26 mouse cellular contexts compared by ENCODE assay signal in genomic region chr13:99164360-99164759, GRCm38 (mm10). TPM values are rescaled to one million over a fixed set of nuclear protein-coding genes. Genes with fewer than 3 reads are reported as not detected.
A peak's percentile ranks its signal among the peaks of the same experiment; 100 is the strongest.
DNase-seq lines count a peak whose midpoint lies in the region; ATAC-seq and TF ChIP-seq lines count a peak whose summit lies in the region.
"Had no signal": no experiment of that assay in that cellular context is flagged by ENCODE, and none has a peak within 500 bp of the region (broad histone marks: within the 10 kb centered on the region; RNA-seq: fewer than 3 reads in every experiment).

No protein-coding gene starts in this region.

- no peak for TF ChIP-seq EP300 in lung, postnatal 0 days (IDR thresholded peaks at IDR 0.05)

- H3K4me2 ChIP-seq in hindbrain, postnatal 0 days (ENCODE audit: low read depth, low read length) = no peak overlapping the region
- no peak overlapping the region for H3K4me2 ChIP-seq in hindbrain, embryonic 11.5 days (replicated peaks; ENCODE audit: low read depth, low read length)
- H3K4me2 ChIP-seq in lung, postnatal 0 days (replicated peaks; ENCODE audit: low read depth, low read length) = no peak overlapping the region
- no peak overlapping the region for H3K4me2 ChIP-seq in embryonic facial prominence, embryonic 15.5 days (replicated peaks)
- H3K4me2 ChIP-seq in stomach, embryonic 16.5 days (ENCODE audit: low read depth, low read length) = no peak overlapping the region
- H3K4me2 ChIP-seq: heart, embryonic 12.5 days; hindbrain, embryonic 14.5 days; midbrain, embryonic 13.5 days had no signal

- DNase-seq in hindbrain, postnatal 0 days (ENCODE audit: low spot score) = no peak
- no peak for DNase-seq in hindbrain, embryonic 11.5 days (ENCODE audit: low spot score)
- no peak for DNase-seq in lung, postnatal 0 days (ENCODE audit: low spot score)
- no peak for DNase-seq in lung, postnatal 10 days
- no peak for DNase-seq in gastrocnemius, adult 8-10 months (ENCODE audit: low spot score in 2 of 2)
- DNase-seq: adrenal gland, adult 8-10 months; cerebellum, adult 18-20 months; cerebellum, postnatal 14 days; forebrain, postnatal 0 days; left cerebral cortex, postnatal 4 days; lung, postnatal 14 days; thymus, adult 18-20 months; thymus, postnatal 4 days had no signal

- ATAC-seq in hindbrain, postnatal 0 days = no peak
- ATAC-seq in hindbrain, embryonic 11.5 days (ENCODE audit: low FRiP score) = no peak
- no peak for ATAC-seq in lung, postnatal 0 days
- no peak for ATAC-seq in embryonic facial prominence, embryonic 15.5 days (ENCODE audit: insufficient number of reproducible peaks, low FRiP score, low TSS enrichment, low read depth)
- ATAC-seq in stomach, embryonic 16.5 days (ENCODE audit: insufficient read depth, low FRiP score) = no peak
- ATAC-seq: activated CD4-positive, CD25-positive, alpha-beta regulatory T cell, adult 4 months; forebrain, postnatal 0 days; intestine, embryonic 16.5 days; midbrain, embryonic 13.5 days had no signal

- H3K9ac ChIP-seq in hindbrain, postnatal 0 days (replicated peaks; ENCODE audit: low read length) = no peak overlapping the region
- H3K9ac ChIP-seq in hindbrain, embryonic 11.5 days (ENCODE audit: low read depth, low read length) = no peak overlapping the region
- H3K9ac ChIP-seq in lung, postnatal 0 days (replicated peaks; ENCODE audit: low read depth) = no peak overlapping the region
- H3K9ac ChIP-seq in embryonic facial prominence, embryonic 15.5 days = no peak overlapping the region
- no peak overlapping the region for H3K9ac ChIP-seq in stomach, embryonic 16.5 days (ENCODE audit: low read length)
- H3K9ac ChIP-seq: forebrain, postnatal 0 days; heart, embryonic 12.5 days; hindbrain, embryonic 14.5 days; midbrain, embryonic 13.5 days had no signal

- no peaks in the 10 kb centered on the region for H3K9me3 ChIP-seq in hindbrain, postnatal 0 days (ENCODE audit: low read length)
- no peaks in the 10 kb centered on the region for H3K9me3 ChIP-seq in hindbrain, embryonic 11.5 days (ENCODE audit: control insufficient read depth, low read length)
- H3K9me3 ChIP-seq in lung, postnatal 0 days (ENCODE audit: low read length) = no peaks in the 10 kb centered on the region
- H3K9me3 ChIP-seq in embryonic facial prominence, embryonic 15.5 days (replicated peaks) = no peaks in the 10 kb centered on the region
- no peaks in the 10 kb centered on the region for H3K9me3 ChIP-seq in stomach, embryonic 16.5 days (replicated peaks; ENCODE audit: control insufficient read depth, low read length)
- H3K9me3 ChIP-seq: forebrain, embryonic 10.5 days; heart, embryonic 12.5 days; midbrain, embryonic 13.5 days had no signal

- no peaks in the 10 kb centered on the region for H3K36me3 ChIP-seq in hindbrain, postnatal 0 days (ENCODE audit: insufficient read depth, low read length)
- H3K36me3 ChIP-seq in hindbrain, embryonic 11.5 days (ENCODE audit: control insufficient read depth, insufficient read depth, low read length) = no peaks in the 10 kb centered on the region
- no peaks in the 10 kb centered on the region for H3K36me3 ChIP-seq in lung, postnatal 0 days (ENCODE audit: insufficient read depth, low read length)
- H3K36me3 ChIP-seq in embryonic facial prominence, embryonic 15.5 days = no peaks in the 10 kb centered on the region
- H3K36me3 ChIP-seq in stomach, embryonic 16.5 days (ENCODE audit: control insufficient read depth, insufficient read depth, low read length) = no peaks in the 10 kb centered on the region
- H3K36me3 ChIP-seq: forebrain, embryonic 10.5 days; heart, embryonic 12.5 days; midbrain, embryonic 13.5 days had no signal

- H3K4me1 ChIP-seq in hindbrain, postnatal 0 days (ENCODE audit: insufficient read depth, low read length) = no peaks in the 10 kb centered on the region
- H3K4me1 ChIP-seq in hindbrain, embryonic 11.5 days (replicated peaks; ENCODE audit: control insufficient read depth, insufficient read depth, low read length) = no peaks in the 10 kb centered on the region
- no peaks in the 10 kb centered on the region for H3K4me1 ChIP-seq in lung, postnatal 0 days (ENCODE audit: insufficient read depth, low read depth, low read length)
- H3K4me1 ChIP-seq in embryonic facial prominence, embryonic 15.5 days = peaks cover 13% of the 10 kb centered on the region; the same call in 1 of the 2 replicates
- peaks cover 13% of the 10 kb centered on the region for H3K4me1 ChIP-seq in stomach, embryonic 16.5 days (ENCODE audit: control insufficient read depth, insufficient read depth, low read length)

- no peak for TF ChIP-seq CTCF in hindbrain, postnatal 0 days (IDR thresholded peaks at IDR 0.05; ENCODE audit: low read depth)
- TF ChIP-seq CTCF in lung, postnatal 0 days (IDR thresholded peaks at IDR 0.05) = no peak

- H3K4me3 ChIP-seq in hindbrain, postnatal 0 days (ENCODE audit: low read length) = no peak overlapping the region
- H3K4me3 ChIP-seq in hindbrain, embryonic 11.5 days (ENCODE audit: low read depth, low read length) = no peak overlapping the region
- no peak overlapping the region for H3K4me3 ChIP-seq in lung, postnatal 0 days (ENCODE audit: low read depth, low read length)
- H3K4me3 ChIP-seq in embryonic facial prominence, embryonic 15.5 days (replicated peaks) = no peak overlapping the region
- H3K4me3 ChIP-seq in stomach, embryonic 16.5 days (replicated peaks; ENCODE audit: low read length) = no peak overlapping the region
- H3K4me3 ChIP-seq: forebrain, embryonic 10.5 days; heart, embryonic 12.5 days; left cerebral cortex, adult 2 months; megakaryocyte, embryonic 14.5 days; midbrain, embryonic 13.5 days had no signal

- H3K27ac ChIP-seq in hindbrain, postnatal 0 days = 0 out of 2 replicates have a peak overlapping the region, but pooled peaks have one; percentile 27
- H3K27ac ChIP-seq in hindbrain, embryonic 11.5 days (ENCODE audit: low read depth, low read length) = no peak overlapping the region
- 0 out of 2 replicates have a peak overlapping the region, but pooled peaks have one; percentile 32 for H3K27ac ChIP-seq in lung, postnatal 0 days (ENCODE audit: low read length)
- H3K27ac ChIP-seq in embryonic facial prominence, embryonic 15.5 days (replicated peaks) = peak overlapping the region; percentile 40
- peak overlapping the region; percentile 53; the same call in 1 of the 2 replicates for H3K27ac ChIP-seq in stomach, embryonic 16.5 days (ENCODE audit: low read length)
- H3K27ac ChIP-seq: hindbrain, embryonic 14.5 days; left cerebral cortex, adult 2 months had no signal

- no peaks in the 10 kb centered on the region for H3K27me3 ChIP-seq in hindbrain, postnatal 0 days (ENCODE audit: insufficient read depth, low read length)
- no peaks in the 10 kb centered on the region for H3K27me3 ChIP-seq in hindbrain, embryonic 11.5 days (ENCODE audit: control insufficient read depth, insufficient read depth, low read length)
- H3K27me3 ChIP-seq in lung, postnatal 0 days (replicated peaks; ENCODE audit: insufficient read depth, low read length) = no peaks in the 10 kb centered on the region
- no peaks in the 10 kb centered on the region for H3K27me3 ChIP-seq in embryonic facial prominence, embryonic 15.5 days
- no peaks in the 10 kb centered on the region for H3K27me3 ChIP-seq in stomach, embryonic 16.5 days (ENCODE audit: control insufficient read depth, insufficient read depth, low read length)
- H3K27me3 ChIP-seq: heart, embryonic 12.5 days; midbrain, embryonic 13.5 days had no signal

- whole genome bisulfite sequencing in hindbrain, postnatal 0 days = 68% methylated on average over 2 of the region's 2 CpGs
- 74% methylated on average over 2 of the region's 2 CpGs for WGBS in hindbrain, embryonic 11.5 days
- WGBS in lung, postnatal 0 days = 66% methylated on average over 2 of the region's 2 CpGs
- WGBS in embryonic facial prominence, embryonic 15.5 days = 63% methylated on average over 2 of the region's 2 CpGs
- 65% methylated on average over 2 of the region's 2 CpGs for WGBS in stomach, embryonic 16.5 days

RNA-seq across cellular contexts. Expression of gene Zfp366, which starts 20.3 kb away (rescaled TPM):
- total RNA-seq in hindbrain, postnatal 0 days (2014; rRNA removed) = 1.6 and 2.2 TPM in 2 replicates
- 0.30 and 0.34 TPM in 2 replicates for polyA plus RNA-seq in hindbrain, postnatal 0 days (2015; fragmentation: Nextera tagmentation; extraction: Ambion mirVana)
- 0.91 and 0.95 TPM in 2 replicates for polyA plus RNA-seq in hindbrain, embryonic 11.5 days (2014; fragmentation: Nextera tagmentation; extraction: Ambion mirVana)
- polyA plus RNA-seq in lung, postnatal 0 days (2015; fragmentation: Nextera tagmentation; extraction: Ambion mirVana) = 1.6 and 2.0 TPM in 2 replicates
- polyA plus RNA-seq in embryonic facial prominence, embryonic 15.5 days (2015; fragmentation: Nextera tagmentation; extraction: Ambion mirVana) = 0.68 and 0.81 TPM in 2 replicates
- 0.62 and 0.65 TPM in 2 replicates for polyA plus RNA-seq in stomach, embryonic 16.5 days (2015; fragmentation: Nextera tagmentation; extraction: Ambion mirVana)
- 1 to 10 TPM; 2.2 to 3.6 (median 2.8) TPM for total RNA-seq in gastrocnemius, adult 8-10 months (2022)
- total RNA-seq: MEL; monocyte, adult 5-6 weeks had no signal
- polyA plus RNA-seq: activated CD4-positive, CD25-positive, alpha-beta regulatory T cell, adult 4 months; C2C12 had no signal
